Mouse (Mus musculus): ENCODE results near the gene Ankrd28. TPM values are rescaled to one million over a fixed set of nuclear protein-coding genes. Genes with fewer than 3 reads are reported as not detected.

Ankrd28 gene
- polyA plus RNA-seq, 1 experiment from 2014 or later = 7.5 TPM

GRCm38 (mm10) chr14:31681291-31681690, 149.2 kb downstream of the Ankrd28 start:
- Histone ChIP-seq H3K27me3 (ENCODE audit: insufficient read depth, low read length) (no peaks in the 10 kb centered on the region), H3K4me2 (replicated peaks; ENCODE audit: low read depth, low read length) (no peak overlapping the region), H3K36me3 (ENCODE audit: insufficient read depth, low read length) (no peaks in the 10 kb centered on the region), H3K4me3 (ENCODE audit: low read length) (no peak overlapping the region), H3K9ac (replicated peaks; ENCODE audit: low read length) (no peak overlapping the region), H3K27ac (ENCODE audit: low read length) (no peak overlapping the region), H3K4me1 (ENCODE audit: insufficient read depth, low read length) (no peaks in the 10 kb centered on the region), H3K9me3 (ENCODE audit: low read length) (no peaks in the 10 kb centered on the region)
- ATAC-seq (ENCODE audit: low FRiP score, low TSS enrichment) = no peak
- WGBS = 89% methylated on average over 9 of the region's 9 CpGs

GRCm38 (mm10) chr14:31680656-31681055, 149.8 kb downstream of the Ankrd28 start:
- H3K9me3 ChIP-seq (ENCODE audit: low read length) = no peaks in the 10 kb centered on the region
- 96% methylated on average over 3 of the region's 3 CpGs for WGBS
- no peaks in the 10 kb centered on the region for H3K36me3 ChIP-seq (ENCODE audit: insufficient read depth, low read length)
- H3K27ac ChIP-seq (ENCODE audit: low read length) = no peak overlapping the region
- H3K9ac ChIP-seq (replicated peaks; ENCODE audit: low read length) = no peak overlapping the region
- no peaks in the 10 kb centered on the region for H3K4me1 ChIP-seq (ENCODE audit: insufficient read depth, low read length)
- H3K4me2 ChIP-seq (replicated peaks; ENCODE audit: low read depth, low read length) = no peak overlapping the region
- H3K4me3 ChIP-seq (ENCODE audit: low read length) = no peak overlapping the region
- H3K27me3 ChIP-seq (ENCODE audit: insufficient read depth, low read length) = no peaks in the 10 kb centered on the region
- ATAC-seq (ENCODE audit: low FRiP score, low TSS enrichment) = no peak

- ATAC-seq (ENCODE audit: low FRiP score, low TSS enrichment) = no peak
- no peaks in the 10 kb centered on the region for H3K27me3 ChIP-seq (ENCODE audit: insufficient read depth, low read length)
- WGBS = 65% methylated on average over 10 of the region's 10 CpGs
These were observed 158.7 kb downstream of the Ankrd28 start for GRCm38 (mm10) chr14:31671635-31672320.

DNA sequence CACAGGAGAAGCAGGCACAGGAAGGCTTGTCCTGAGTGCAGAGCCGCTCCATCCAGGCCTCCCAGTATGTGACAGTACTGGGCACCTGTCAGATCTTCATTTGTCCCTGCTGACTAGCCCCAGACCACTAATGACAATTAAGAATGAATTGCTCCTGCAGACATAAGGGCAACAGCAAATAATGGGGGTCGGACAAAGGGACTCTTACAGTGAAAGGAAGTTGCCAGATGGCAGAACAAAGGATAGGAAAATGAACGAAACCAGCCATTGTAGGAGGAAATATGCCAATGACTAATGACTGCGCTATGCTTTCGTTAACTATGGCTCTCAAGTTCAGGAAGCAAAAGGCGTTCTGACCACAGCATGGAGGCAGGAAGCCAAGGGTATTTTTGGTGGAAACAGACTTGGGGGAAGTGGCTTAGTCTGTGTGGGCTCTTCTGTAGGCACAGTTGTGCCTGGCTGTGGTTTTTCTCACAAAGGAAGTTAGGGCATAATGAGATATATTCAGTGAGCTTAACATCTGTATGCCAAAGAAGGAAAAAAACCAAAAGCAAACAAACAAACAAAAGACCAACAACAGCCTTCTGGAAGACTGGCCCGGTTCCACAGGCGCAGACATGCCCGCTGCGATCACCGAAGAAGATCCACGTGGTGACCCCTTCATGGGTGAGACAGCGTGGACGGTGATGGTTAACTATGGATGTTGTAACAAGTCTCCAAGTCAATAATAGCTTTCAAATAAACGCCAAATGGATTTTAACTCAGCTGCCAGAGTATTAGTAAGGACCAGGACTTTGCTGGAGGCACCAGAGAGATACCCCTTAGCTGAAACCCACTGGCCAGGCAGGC, 160.6 kb downstream of the Ankrd28 start:
- Histone ChIP-seq H3K4me1 (ENCODE audit: insufficient read depth, low read length) (peaks cover 4% of the 10 kb centered on the region), H3K9ac (replicated peaks; ENCODE audit: low read length) (no peak overlapping the region), H3K27me3 (ENCODE audit: insufficient read depth, low read length) (no peaks in the 10 kb centered on the region), H3K27ac (ENCODE audit: low read length) (peak overlapping the region; percentile 84), H3K4me3 (ENCODE audit: low read length) (no peak overlapping the region), H3K36me3 (ENCODE audit: insufficient read depth, low read length) (peaks cover 10% of the 10 kb centered on the region), H3K9me3 (ENCODE audit: low read length) (no peaks in the 10 kb centered on the region), H3K4me2 (replicated peaks; ENCODE audit: low read depth, low read length) (0 out of 2 replicates have a peak overlapping the region, but pooled peaks have one; percentile 10)
- WGBS = 79% methylated on average over 15 of the region's 15 CpGs
- no peak for ATAC-seq (ENCODE audit: low FRiP score, low TSS enrichment)

More at GRCm38 (mm10) chr14:31671635-31672320, 158.7 kb downstream of the Ankrd28 start:
- no peaks in the 10 kb centered on the region for H3K4me1 ChIP-seq (ENCODE audit: insufficient read depth, low read length)
- no peak overlapping the region for H3K4me3 ChIP-seq (ENCODE audit: low read length)
- H3K36me3 ChIP-seq (ENCODE audit: insufficient read depth, low read length) = peaks cover 7% of the 10 kb centered on the region
- H3K4me2 ChIP-seq (replicated peaks; ENCODE audit: low read depth, low read length) = no peak overlapping the region
- H3K9me3 ChIP-seq (ENCODE audit: low read length) = no peaks in the 10 kb centered on the region
- no peak overlapping the region for H3K9ac ChIP-seq (replicated peaks; ENCODE audit: low read length)
- H3K27ac ChIP-seq (ENCODE audit: low read length) = no peak overlapping the region

DNA sequence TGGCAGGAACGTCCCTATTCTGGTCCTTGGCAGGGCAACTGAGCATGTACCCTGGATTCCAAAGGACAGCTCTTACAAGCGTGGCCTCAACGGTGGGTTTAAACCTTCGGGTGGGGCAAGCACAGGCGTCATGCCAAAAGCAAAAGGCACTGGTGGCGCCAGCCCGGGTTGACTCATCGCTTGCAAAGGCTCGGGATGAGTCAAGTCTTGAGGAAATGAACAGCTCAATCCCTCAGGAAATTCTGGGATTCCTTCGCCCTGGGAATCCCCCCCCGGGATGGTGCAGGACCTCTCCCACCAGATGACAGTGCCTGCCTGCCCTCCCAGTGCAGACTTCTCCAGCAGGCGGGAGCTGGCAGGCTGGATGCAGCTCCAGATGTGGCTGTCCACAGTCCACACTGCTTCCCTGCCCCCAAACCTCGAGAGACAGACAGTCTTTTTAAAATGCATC, 161.3 kb downstream of the Ankrd28 start:
- H3K36me3 ChIP-seq (ENCODE audit: insufficient read depth, low read length) = peaks cover 10% of the 10 kb centered on the region
- ATAC-seq (ENCODE audit: low FRiP score, low TSS enrichment) = peak; percentile 50; the same call in 1 of the 2 replicates
- H3K4me3 ChIP-seq (ENCODE audit: low read length) = no peak overlapping the region
- 0 out of 2 replicates have a peak overlapping the region, but pooled peaks have one; percentile 10 for H3K4me2 ChIP-seq (replicated peaks; ENCODE audit: low read depth, low read length)
- peaks cover 8% of the 10 kb centered on the region for H3K4me1 ChIP-seq (ENCODE audit: insufficient read depth, low read length)
- H3K9ac ChIP-seq (replicated peaks; ENCODE audit: low read length) = no peak overlapping the region
- peak overlapping the region; percentile 84 for H3K27ac ChIP-seq (ENCODE audit: low read length)
- WGBS = 82% methylated on average over 13 of the region's 13 CpGs
- no peaks in the 10 kb centered on the region for H3K27me3 ChIP-seq (ENCODE audit: insufficient read depth, low read length)
- no peaks in the 10 kb centered on the region for H3K9me3 ChIP-seq (ENCODE audit: low read length)

DNA sequence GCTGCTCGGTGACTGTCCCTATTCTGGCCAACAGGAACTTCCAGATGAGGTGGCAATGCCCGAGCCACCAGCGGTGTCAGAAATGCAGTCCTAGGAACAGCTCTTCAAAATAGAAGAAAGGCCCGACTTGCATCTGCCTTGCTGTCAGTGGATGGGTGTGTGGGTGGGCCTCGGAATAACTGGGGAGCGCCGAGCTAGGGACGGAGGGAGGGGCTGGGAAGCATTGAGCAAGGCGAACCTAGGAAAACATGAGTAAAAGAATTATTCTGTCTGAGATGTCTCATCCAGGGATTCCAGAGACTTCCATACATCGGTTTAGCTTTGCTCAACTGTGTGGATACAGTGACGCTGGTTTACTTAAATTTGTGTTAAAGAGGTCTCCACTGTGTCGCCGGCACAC, 162.1 kb downstream of the Ankrd28 start:
- H3K27ac ChIP-seq (ENCODE audit: low read length) = peak overlapping the region; percentile 50; the same call in 1 of the 2 replicates
- no peak overlapping the region for H3K4me2 ChIP-seq (replicated peaks; ENCODE audit: low read depth, low read length)
- ATAC-seq (ENCODE audit: low FRiP score, low TSS enrichment) = no peak
- H3K4me3 ChIP-seq (ENCODE audit: low read length) = no peak overlapping the region
- WGBS = 86% methylated on average over 13 of the region's 13 CpGs
- H3K27me3 ChIP-seq (ENCODE audit: insufficient read depth, low read length) = no peaks in the 10 kb centered on the region
- peaks cover 10% of the 10 kb centered on the region for H3K36me3 ChIP-seq (ENCODE audit: insufficient read depth, low read length)
- no peaks in the 10 kb centered on the region for H3K9me3 ChIP-seq (ENCODE audit: low read length)
- no peak overlapping the region for H3K9ac ChIP-seq (replicated peaks; ENCODE audit: low read length)
- peaks cover 17% of the 10 kb centered on the region for H3K4me1 ChIP-seq (ENCODE audit: insufficient read depth, low read length)

DNA sequence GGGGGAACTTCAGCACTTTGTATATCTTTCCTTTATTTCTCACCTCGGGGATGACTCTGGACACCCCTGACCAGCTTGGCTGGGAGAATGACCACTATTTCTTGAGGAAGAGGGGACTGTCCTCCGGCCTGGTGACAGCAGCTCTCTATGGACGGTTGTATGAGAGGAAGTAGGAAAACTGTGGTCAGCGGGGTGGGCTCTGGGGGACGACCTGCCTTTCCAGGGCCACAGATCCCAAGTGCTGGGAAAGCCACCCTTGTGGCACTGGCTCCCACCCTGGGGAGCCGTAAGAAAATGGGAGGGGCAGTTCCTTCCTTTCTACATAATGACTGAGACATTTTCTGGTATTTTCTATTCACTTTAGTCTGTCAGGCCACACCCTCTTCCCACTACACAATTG, 162.7 kb downstream of the Ankrd28 start:
- ATAC-seq (ENCODE audit: low FRiP score, low TSS enrichment) = no peak
- Histone ChIP-seq H3K4me2 (replicated peaks; ENCODE audit: low read depth, low read length) (no peak overlapping the region), H3K4me3 (ENCODE audit: low read length) (no peak overlapping the region), H3K4me1 (ENCODE audit: insufficient read depth, low read length) (peaks cover 23% of the 10 kb centered on the region), H3K27me3 (ENCODE audit: insufficient read depth, low read length) (no peaks in the 10 kb centered on the region), H3K9ac (replicated peaks; ENCODE audit: low read length) (no peak overlapping the region), H3K36me3 (ENCODE audit: insufficient read depth, low read length) (peaks cover 10% of the 10 kb centered on the region), H3K27ac (ENCODE audit: low read length) (no peak overlapping the region), H3K9me3 (ENCODE audit: low read length) (no peaks in the 10 kb centered on the region)
- 90% methylated on average over 6 of the region's 6 CpGs for WGBS

- Histone ChIP-seq H3K4me3 (ENCODE audit: low read length) (no peak overlapping the region), H3K4me1 (ENCODE audit: insufficient read depth, low read length) (peaks cover 29% of the 10 kb centered on the region), H3K27ac (ENCODE audit: low read length) (no peak overlapping the region), H3K9me3 (ENCODE audit: low read length) (no peaks in the 10 kb centered on the region), H3K36me3 (ENCODE audit: insufficient read depth, low read length) (peaks cover 10% of the 10 kb centered on the region), H3K4me2 (replicated peaks; ENCODE audit: low read depth, low read length) (no peak overlapping the region), H3K9ac (replicated peaks; ENCODE audit: low read length) (no peak overlapping the region), H3K27me3 (ENCODE audit: insufficient read depth, low read length) (no peaks in the 10 kb centered on the region)
- 93% methylated on average over 28 of the region's 28 CpGs for WGBS
- ATAC-seq (ENCODE audit: low FRiP score, low TSS enrichment) = no peak
These were observed 163.3 kb downstream of the Ankrd28 start for GRCm38 (mm10) chr14:31666931-31667705.

GRCm38 (mm10) chr14:31665566-31665940, 164.9 kb downstream of the Ankrd28 start:
- WGBS = 87% methylated on average over 4 of the region's 4 CpGs

More at GRCm38 (mm10) chr14:31665566-31665940, 164.9 kb downstream of the Ankrd28 start:
- H3K27ac ChIP-seq (ENCODE audit: low read length) = no peak overlapping the region
- no peak for ATAC-seq (ENCODE audit: low FRiP score, low TSS enrichment)
- no peak overlapping the region for H3K4me3 ChIP-seq (ENCODE audit: low read length)
- H3K27me3 ChIP-seq (ENCODE audit: insufficient read depth, low read length) = no peaks in the 10 kb centered on the region
- no peak overlapping the region for H3K9ac ChIP-seq (replicated peaks; ENCODE audit: low read length)
- H3K4me2 ChIP-seq (replicated peaks; ENCODE audit: low read depth, low read length) = no peak overlapping the region
- peaks cover 38% of the 10 kb centered on the region for H3K4me1 ChIP-seq (ENCODE audit: insufficient read depth, low read length)
- H3K36me3 ChIP-seq (ENCODE audit: insufficient read depth, low read length) = peaks cover 10% of the 10 kb centered on the region
- H3K9me3 ChIP-seq (ENCODE audit: low read length) = no peaks in the 10 kb centered on the region

Data from kidney, embryonic 16.5 days (tissue).